25 mouse cellular contexts compared by ENCODE assay signal in genomic region chr6:146152843-146153242, GRCm38 (mm10).
DNase-seq lines count a peak whose midpoint lies in the region; ATAC-seq and TF ChIP-seq lines count a peak whose summit lies in the region.
"Had no signal": no experiment of that assay in that cellular context is flagged by ENCODE, and none has a peak within 500 bp of the region (broad histone marks: within the 10 kb centered on the region; RNA-seq: fewer than 3 reads in every experiment).

No protein-coding gene starts in this region.

- ATAC-seq in midbrain, embryonic 11.5 days (ENCODE audit: low FRiP score): no peak
- ATAC-seq in midbrain, postnatal 0 days (ENCODE audit: low FRiP score): no peak
- ATAC-seq: activated CD4-positive, CD25-positive, alpha-beta regulatory T cell, adult 4 months; CD4-positive, CD25-positive, alpha-beta regulatory T cell, adult 4 months; forebrain, embryonic 14.5 days; forebrain, embryonic 16.5 days; Patski had no signal

- H3K27me3 ChIP-seq in midbrain, embryonic 11.5 days (ENCODE audit: control insufficient read depth, insufficient read depth, low read length): no peaks in the 10 kb centered on the region
- H3K27me3 ChIP-seq in midbrain, postnatal 0 days (ENCODE audit: insufficient read depth, low read length): no peaks in the 10 kb centered on the region
- H3K27me3 ChIP-seq: CH12.LX; embryonic facial prominence, embryonic 13.5 days; embryonic facial prominence, embryonic 15.5 days; forebrain, embryonic 12.5 days; Patski had no signal

- peak; percentile 29 for DNase-seq in cerebellum, adult 11-12 months
- no peak for DNase-seq in cerebellum, postnatal 4 days (ENCODE audit: low spot score in 2 of 2)
- DNase-seq in cerebellum, adult 9-10 months: peak; percentile 42
- DNase-seq in cerebellum, adult 8-10 months: no peak
- peak; percentile 42 to 50 for DNase-seq in cerebellum, postnatal 10 days
- no peak for DNase-seq in cerebellum, adult 11 months
- peak; percentile 51 for DNase-seq in midbrain, embryonic 11.5 days (ENCODE audit: low spot score, missing footprints)
- no peak for DNase-seq in midbrain, postnatal 0 days (ENCODE audit: low spot score)
- DNase-seq: adrenal gland, adult 8-10 months; adrenal gland, postnatal 14 days; adrenal gland, postnatal 36 days; B cell, adult 2 months; embryo, embryonic 11 days had no signal

- H3K9me3 ChIP-seq in midbrain, embryonic 11.5 days (ENCODE audit: control insufficient read depth, low read length): no peaks in the 10 kb centered on the region
- no peaks in the 10 kb centered on the region for H3K9me3 ChIP-seq in midbrain, postnatal 0 days (ENCODE audit: low read length)
- H3K9me3 ChIP-seq: embryonic facial prominence, embryonic 13.5 days; embryonic facial prominence, embryonic 15.5 days; forebrain, embryonic 10.5 days; forebrain, embryonic 12.5 days; G1E had no signal

- TF ChIP-seq CTCF in midbrain, postnatal 0 days (IDR thresholded peaks at IDR 0.05): no peak

- no peaks in the 10 kb centered on the region for H3K36me3 ChIP-seq in midbrain, embryonic 11.5 days (ENCODE audit: control insufficient read depth, insufficient read depth, low read length)
- H3K36me3 ChIP-seq in midbrain, postnatal 0 days (ENCODE audit: insufficient read depth, low read length): no peaks in the 10 kb centered on the region
- H3K36me3 ChIP-seq: embryonic facial prominence, embryonic 13.5 days; embryonic facial prominence, embryonic 15.5 days; forebrain, embryonic 10.5 days; forebrain, embryonic 12.5 days had no signal

- H3K4me1 ChIP-seq in midbrain, embryonic 11.5 days (ENCODE audit: control insufficient read depth, insufficient read depth, low read length): no peaks in the 10 kb centered on the region
- no peaks in the 10 kb centered on the region for H3K4me1 ChIP-seq in midbrain, postnatal 0 days (ENCODE audit: insufficient read depth, low read length)
- H3K4me1 ChIP-seq: forebrain, embryonic 10.5 days; forebrain, embryonic 12.5 days had no signal

- H3K4me3 ChIP-seq in midbrain, embryonic 11.5 days (ENCODE audit: low read depth, low read length): no peak overlapping the region
- no peak overlapping the region for H3K4me3 ChIP-seq in midbrain, postnatal 0 days (ENCODE audit: low read depth, low read length)
- H3K4me3 ChIP-seq: embryonic facial prominence, embryonic 13.5 days; embryonic facial prominence, embryonic 15.5 days; erythroblast, embryonic 14.5 days; forebrain, embryonic 10.5 days; forebrain, embryonic 12.5 days had no signal

- WGBS in midbrain, embryonic 11.5 days: 74% methylated on average over 5 of the region's 5 CpGs
- 67% methylated on average over 5 of the region's 5 CpGs for WGBS in midbrain, postnatal 0 days

- no peak overlapping the region for H3K27ac ChIP-seq in midbrain, embryonic 11.5 days (ENCODE audit: low read depth, low read length)
- H3K27ac ChIP-seq in midbrain, postnatal 0 days (ENCODE audit: low read depth, low read length): no peak overlapping the region
- H3K27ac ChIP-seq: embryonic facial prominence, embryonic 13.5 days; embryonic facial prominence, embryonic 15.5 days; forebrain, embryonic 10.5 days; forebrain, embryonic 12.5 days had no signal

- no peak overlapping the region for H3K4me2 ChIP-seq in midbrain, embryonic 11.5 days
- H3K4me2 ChIP-seq in midbrain, postnatal 0 days (ENCODE audit: low read depth, low read length, poor library complexity, severe bottlenecking): no peak overlapping the region
- H3K4me2 ChIP-seq: embryonic facial prominence, embryonic 13.5 days; embryonic facial prominence, embryonic 15.5 days; forebrain, embryonic 12.5 days had no signal

- no peak overlapping the region for H3K9ac ChIP-seq in midbrain, embryonic 11.5 days (ENCODE audit: low read length)
- H3K9ac ChIP-seq in midbrain, postnatal 0 days (replicated peaks; ENCODE audit: low read length, poor library complexity, severe bottlenecking): no peak overlapping the region
- H3K9ac ChIP-seq: embryonic facial prominence, embryonic 13.5 days; embryonic facial prominence, embryonic 15.5 days; forebrain, embryonic 12.5 days had no signal

Comparison
In these comparisons a context has a peak if more than half of its experiments do, and no peak if none do; other contexts are left out.
1. DNase-seq: peak in cerebellum, adult 11-12 months (single experiment), cerebellum, adult 9-10 months (single experiment), cerebellum, postnatal 10 days (2 of 2) and midbrain, embryonic 11.5 days (single experiment); none in cerebellum, postnatal 4 days (0 of 2), cerebellum, adult 8-10 months (single experiment), cerebellum, adult 11 months (single experiment) and midbrain, postnatal 0 days (single experiment).